Mouse (Mus musculus) midbrain, embryonic 16.5 days (tissue): ENCODE measurements around the gene Tmbim7. TPM values are rescaled to one million over a fixed set of nuclear protein-coding genes. Genes with fewer than 3 reads are reported as not detected.

ENCODE experiments used
- ATAC-seq: fragments of 200-750 bp; cut with Nextera tagmentation; 2 replicates; pipeline ENCODE4 v1.8.0; 2017; ENCODE audit warnings: moderate TSS enrichment
- H3K27ac ChIP-seq: fragments of 300-500 bp; sonication (generic); 2 replicates; pipeline ENCODE4 v1.5.1; 2014; ENCODE audit warnings: mild to moderate bottlenecking, low read length, mixed read lengths
- H3K27me3 ChIP-seq: fragments of 300-500 bp; sonication (generic); 2 replicates; pipeline ENCODE4 v1.6.1; 2014; ENCODE audit warnings: low read depth, low read length, mixed read lengths; ENCODE audit not compliant: control insufficient read depth, insufficient read depth
- H3K36me3 ChIP-seq: fragments of 300-500 bp; sonication (generic); 2 replicates; pipeline ENCODE4 v1.6.1; 2014; ENCODE audit warnings: mild to moderate bottlenecking, low read length, moderate library complexity, mixed read lengths; ENCODE audit not compliant: control insufficient read depth, insufficient read depth
- H3K4me1 ChIP-seq: fragments of 300-500 bp; sonication (generic); 2 replicates; pipeline ENCODE4 v1.6.1; 2014; ENCODE audit warnings: mild to moderate bottlenecking, low read length, mixed read lengths; ENCODE audit not compliant: control insufficient read depth, insufficient read depth
- H3K4me2 ChIP-seq: fragments of 300-500 bp; sonication (generic); 2 replicates; pipeline ENCODE4 v1.6.1; 2014; ENCODE audit warnings: mild to moderate bottlenecking, low read length, mixed read lengths
- H3K4me3 ChIP-seq: fragments of 300-500 bp; sonication (generic); 2 replicates; pipeline ENCODE4 v1.5.1; 2014; ENCODE audit warnings: low read depth, mild to moderate bottlenecking, low read length, moderate library complexity, mixed read lengths
- H3K9ac ChIP-seq: fragments of 300-500 bp; sonication (generic); 2 replicates; pipeline ENCODE4 v1.6.1; 2014; ENCODE audit warnings: low read depth, low read length, mixed read lengths
- H3K9me3 ChIP-seq: fragments of 300-500 bp; sonication (generic); replicated peaks from 2 replicates; pipeline ENCODE4 v1.6.1; 2014; ENCODE audit warnings: mild to moderate bottlenecking, low read length, mixed read lengths; ENCODE audit not compliant: control insufficient read depth, poor library complexity, severe bottlenecking
- WGBS: fragments of 180-500 bp; shearing (Covaris S2); extraction: QIAGEN DNeasy Blood & Tissue Kit; methylation state at CpG from one replicate; pipeline ENCODE4 v1.1.7; 2014; 5-methylcytosine and 5-hydroxymethylcytosine counted together
- microRNA-seq: library from miRNA; unstranded; fragments of <30 nt; microRNA quantifications from one replicate; pipeline ENCODE4, GENCODE M21; 2017
- polyA plus RNA-seq: library from polyadenylated mRNA; unstranded; fragments of >200 nt; fragmentation: Nextera tagmentation; extraction: Ambion mirVana; gene quantifications from 2 replicates; pipeline ENCODE4 v1.2.1, GENCODE M21; 2015

Gene Tmbim7
- polyA plus RNA-seq, 1 experiment from 2014 or later, result not detected

- no peak for ATAC-seq
- peaks cover 6% of the 10 kb centered on the region; the same call in 1 of the 2 replicates for H3K36me3 ChIP-seq
- H3K9me3 ChIP-seq, result no peaks in the 10 kb centered on the region
- no peak overlapping the region for H3K4me2 ChIP-seq
- no peaks in the 10 kb centered on the region for H3K4me1 ChIP-seq
- WGBS, result 74% methylated on average over 5 of the region's 5 CpGs
- H3K4me3 ChIP-seq, result no peak overlapping the region
- no peak overlapping the region for H3K27ac ChIP-seq
- H3K27me3 ChIP-seq, result no peaks in the 10 kb centered on the region
- no peak overlapping the region for H3K9ac ChIP-seq
Measured at GRCm38 (mm10) chr5:3728820-3729219, 77.8 kb downstream of the Tmbim7 start.

Small RNAs within 50 kb of the gene (microRNA-seq; reads per million reads assigned to microRNA genes)
- not detected for gene Gm22926
- gene Gm26238, result not detected

Other genes with a start within 250 kb of the Tmbim7 start
- gene Fam133b, start 107.3 kb upstream of the Tmbim7 start, polyA plus RNA-seq, result 23.0 and 25.2 TPM in 2 replicates
- 2.2 and 2.4 TPM in 2 replicates for gene 1700109H08Rik, start 79.6 kb upstream of the Tmbim7 start, polyA plus RNA-seq
- 26.2 TPM in 2 replicates for gene Pex1, start 55.1 kb upstream of the Tmbim7 start, polyA plus RNA-seq
- gene Rbm48, start 54.6 kb upstream of the Tmbim7 start, polyA plus RNA-seq, result 16.5 and 17.8 TPM in 2 replicates
- gene Gatad1, start 6.0 kb downstream of the Tmbim7 start, polyA plus RNA-seq, result 59.9 and 62.9 TPM in 2 replicates
- 16.0 and 18.0 TPM in 2 replicates for gene Ankib1, start 151.7 kb downstream of the Tmbim7 start, polyA plus RNA-seq
- gene Krit1, start 152.0 kb downstream of the Tmbim7 start, polyA plus RNA-seq, result 56.6 and 59.8 TPM in 2 replicates
- 0.16 and 0.18 TPM in 2 replicates for gene Lrrd1, start 194.0 kb downstream of the Tmbim7 start, polyA plus RNA-seq
- gene Mterf1a, start 242.8 kb downstream of the Tmbim7 start, polyA plus RNA-seq, result 6.1 and 6.8 TPM in 2 replicates